Mouse (Mus musculus): ENCODE results near the gene Tfpt.
"Not testable (repeated sequence)": the region's sequence is repeated elsewhere in the genome, so short reads cannot be mapped to it uniquely, and the experiment has no call there.

The Tfpt gene

GRCm38 (mm10) chr7:3571847-3572246, 57.9 kb downstream of the Tfpt start:
- no peak for DNase-seq

- DNase-seq: not testable (repeated sequence)
These were observed 59.1 kb downstream of the Tfpt start for GRCm38 (mm10) chr7:3570580-3570979.

All from right cerebral cortex, postnatal 4 days (tissue).